Mouse (Mus musculus) v-Abl transformed pro-B cells (cell line): Measurements from ENCODE around the gene Bcar3.

Experiments
- in situ Hi-C, 2 experiments: fragments of 400-800 bp; cut with MboI; formaldehyde crosslinking; loops; one replicate each; pipeline ENCODE4 v1.15.1; 2025; ENCODE audit not compliant: unreplicated experiment in 2 of 2

The Bcar3 gene

GRCm38 (mm10) chr3:122364565-122364964, 70.6 kb downstream of the Bcar3 start:
- in situ Hi-C loops = no loop called here

GRCm38 (mm10) chr3:122365326-122365725, 71.4 kb downstream of the Bcar3 start:
- in situ Hi-C loops = no loop called here

- in situ Hi-C loops = loop anchor here (5.0 kb wide), 2 partner anchors 39 to 46 kb away; no protein-coding TSS in a partner anchor
Measured at GRCm38 (mm10) chr3:122371646-122372341, 77.9 kb downstream of the Bcar3 start.

- in situ Hi-C loops = loop anchor here (5.0 kb wide), 2 partner anchors 40 to 45 kb away; no protein-coding TSS in a partner anchor
Measured at GRCm38 (mm10) chr3:122372617-122373016, 78.7 kb downstream of the Bcar3 start.

- in situ Hi-C loops = loop anchor here in 1 of 2 experiments (25.0 kb wide), 1 partner anchor 1014 kb away; no protein-coding TSS in a partner anchor
Measured at GRCm38 (mm10) chr3:122376011-122376410, 82.1 kb downstream of the Bcar3 start.

- in situ Hi-C loops = loop anchor here in 1 of 2 experiments (25.0 kb wide), 1 partner anchor 1014 kb away; no protein-coding TSS in a partner anchor
Measured at GRCm38 (mm10) chr3:122376412-122376831, 82.5 kb downstream of the Bcar3 start.

GRCm38 (mm10) chr3:122376841-122377464, 83.0 kb downstream of the Bcar3 start:
- in situ Hi-C loops = loop anchor here in 1 of 2 experiments (25.0 kb wide), 1 partner anchor 1015 kb away; no protein-coding TSS in a partner anchor

GRCm38 (mm10) chr3:122378634-122379033, 84.7 kb downstream of the Bcar3 start:
- in situ Hi-C loops = loop anchor here in 1 of 2 experiments (25.0 kb wide), 1 partner anchor 1016 kb away; no protein-coding TSS in a partner anchor

- in situ Hi-C loops = loop anchor here in 1 of 2 experiments (25.0 kb wide), 1 partner anchor 1018 kb away; no protein-coding TSS in a partner anchor
Measured at GRCm38 (mm10) chr3:122380776-122381175, 86.8 kb downstream of the Bcar3 start.

- in situ Hi-C loops = loop anchor here in 1 of 2 experiments (25.0 kb wide), 1 partner anchor 1019 kb away; no protein-coding TSS in a partner anchor
Measured at GRCm38 (mm10) chr3:122381591-122381990, 87.7 kb downstream of the Bcar3 start.

- in situ Hi-C loops = loop anchor here in 1 of 2 experiments (25.0 kb wide), 1 partner anchor 1024 kb away; no protein-coding TSS in a partner anchor
Measured at GRCm38 (mm10) chr3:122386444-122386843, 92.5 kb downstream of the Bcar3 start.

GRCm38 (mm10) chr3:122387771-122388170, 93.8 kb downstream of the Bcar3 start:
- in situ Hi-C loops = loop anchor here in 1 of 2 experiments (25.0 kb wide), 1 partner anchor 1025 kb away; no protein-coding TSS in a partner anchor

- in situ Hi-C loops = loop anchor here in 1 of 2 experiments (25.0 kb wide), 1 partner anchor 1028 kb away; no protein-coding TSS in a partner anchor
Measured at GRCm38 (mm10) chr3:122389972-122390371, 96.0 kb downstream of the Bcar3 start.

- in situ Hi-C loops = loop anchor here in 1 of 2 experiments (25.0 kb wide), 1 partner anchor 1029 kb away; no protein-coding TSS in a partner anchor
Measured at GRCm38 (mm10) chr3:122391098-122391497, 97.2 kb downstream of the Bcar3 start.

- in situ Hi-C loops = loop anchor here in 1 of 2 experiments (25.0 kb wide), 1 partner anchor 1030 kb away; no protein-coding TSS in a partner anchor
Measured at GRCm38 (mm10) chr3:122391816-122392215, 97.9 kb downstream of the Bcar3 start.

- in situ Hi-C loops = loop anchor here in 1 of 2 experiments (25.0 kb wide), 1 partner anchor 1031 kb away; no protein-coding TSS in a partner anchor
Measured at GRCm38 (mm10) chr3:122393411-122393810, 99.5 kb downstream of the Bcar3 start.

GRCm38 (mm10) chr3:122393836-122394374, 100.0 kb downstream of the Bcar3 start:
- in situ Hi-C loops = loop anchor here in 1 of 2 experiments (25.0 kb wide), 1 partner anchor 1032 kb away; no protein-coding TSS in a partner anchor

GRCm38 (mm10) chr3:122396957-122397356, 103.0 kb downstream of the Bcar3 start:
- in situ Hi-C loops = loop anchor here in 1 of 2 experiments (25.0 kb wide), 1 partner anchor 1035 kb away; no protein-coding TSS in a partner anchor

- in situ Hi-C loops = loop anchor here in 1 of 2 experiments (25.0 kb wide), 1 partner anchor 1035 kb away; no protein-coding TSS in a partner anchor
Measured at GRCm38 (mm10) chr3:122397401-122397800, 103.5 kb downstream of the Bcar3 start.

- in situ Hi-C loops = no loop called here
Measured at GRCm38 (mm10) chr3:122401011-122401410, 107.1 kb downstream of the Bcar3 start.
